Mouse (Mus musculus): ENCODE results near the gene Them4.

DNA sequence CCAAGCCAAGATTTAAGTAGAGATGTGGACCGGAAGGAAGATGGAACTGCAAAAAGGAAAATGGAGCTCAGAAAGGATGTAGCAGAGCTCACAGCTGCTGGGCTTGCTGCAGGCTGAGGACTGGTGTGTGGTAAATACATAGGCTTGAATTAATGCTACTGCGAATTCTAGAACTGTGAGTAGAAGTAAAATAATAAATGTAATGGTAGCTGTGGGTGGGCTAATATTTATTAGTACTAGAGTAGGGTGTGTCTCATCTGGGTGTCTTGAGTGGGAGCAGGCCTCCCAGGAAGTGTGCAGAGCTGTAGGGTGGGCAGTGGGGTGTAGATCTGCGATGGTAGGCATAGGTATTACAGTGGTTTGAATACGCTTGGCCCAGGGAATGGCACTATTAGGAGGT is 24.6 kb downstream of the Them4 start:
- TF ChIP-seq MAZ (IDR thresholded peaks at IDR 0.05; ENCODE audit: low read depth, low read length): no peak
- no peak for TF ChIP-seq RCOR1 (IDR thresholded peaks at IDR 0.05; ENCODE audit: low read depth, low read length)
- no peak for TF ChIP-seq NELFE (IDR thresholded peaks at IDR 0.05; ENCODE audit: low read depth, low read length)
- no peak for TF ChIP-seq CTCF (IDR thresholded peaks at IDR 0.05 in 2 of 3, conservative IDR thresholded peaks at IDR 0.05 in 1 of 3; ENCODE audit: control insufficient read depth in 1 of 3, insufficient read depth in 1 of 3, low read depth in 2 of 3, low read length in 3 of 3, poor library complexity in 1 of 3, severe bottlenecking in 1 of 3)
- TF ChIP-seq SMC3 (IDR thresholded peaks at IDR 0.05; ENCODE audit: low read depth, low read length): no peak
- no peak for TF ChIP-seq EP300 (IDR thresholded peaks at IDR 0.05; ENCODE audit: low read depth in 1 of 2, low read length in 2 of 2)
- no peak for TF ChIP-seq CHD1 (IDR thresholded peaks at IDR 0.05; ENCODE audit: low read depth, low read length)
- TF ChIP-seq POLR2AphosphoS5 (IDR thresholded peaks at IDR 0.05; ENCODE audit: borderline replicate concordance, low read depth, low read length): no peak
- no peak for TF ChIP-seq ZC3H11A (IDR thresholded peaks at IDR 0.05; ENCODE audit: low read depth, low read length)
- no peak for TF ChIP-seq RAD21 (IDR thresholded peaks at IDR 0.05; ENCODE audit: low read depth, low read length)

Data from MEL (cell line).